Mouse (Mus musculus) lung, embryonic 16.5 days (tissue): ENCODE data around the gene Ldah. TPM values are rescaled to one million over a fixed set of nuclear protein-coding genes. Genes with fewer than 3 reads are reported as not detected.
A peak's percentile ranks its signal among the peaks of the same experiment; 100 is the strongest.

Source experiments
- ATAC-seq: fragments of 200-750 bp; cut with Nextera tagmentation; 2 replicates; pipeline ENCODE4 v1.8.0; 2017; ENCODE audit warnings: low read depth, mild to moderate bottlenecking, moderate library complexity
- H3K27ac ChIP-seq: fragments of 300-500 bp; sonication (generic); 2 replicates; pipeline ENCODE4 v1.5.1; 2014; ENCODE audit warnings: mild to moderate bottlenecking, control low read depth, low read length
- H3K27me3 ChIP-seq: fragments of 300-500 bp; sonication (generic); 2 replicates; pipeline ENCODE4 v1.6.1; 2014; ENCODE audit warnings: low read depth, low read length, mixed read lengths; ENCODE audit not compliant: control insufficient read depth, insufficient read depth
- H3K36me3 ChIP-seq: fragments of 300-500 bp; sonication (generic); 2 replicates; pipeline ENCODE4 v1.6.1; 2014; ENCODE audit warnings: low read length; ENCODE audit not compliant: control insufficient read depth, insufficient read depth
- H3K4me1 ChIP-seq: fragments of 300-500 bp; sonication (generic); replicated peaks from 2 replicates; pipeline ENCODE4 v1.6.1; 2014; ENCODE audit warnings: low read length, mixed read lengths; ENCODE audit not compliant: control insufficient read depth, insufficient read depth
- H3K4me2 ChIP-seq: fragments of 300-500 bp; sonication (generic); 2 replicates; pipeline ENCODE4 v1.6.1; 2014; ENCODE audit warnings: low read depth, low read length, control low read depth
- H3K4me3 ChIP-seq: fragments of 300-500 bp; sonication (generic); 2 replicates; pipeline ENCODE4 v1.5.1; 2014; ENCODE audit warnings: mild to moderate bottlenecking, low read length, control low read depth
- H3K9ac ChIP-seq: fragments of 300-500 bp; sonication (generic); 2 replicates; pipeline ENCODE4 v1.6.1; 2014; ENCODE audit warnings: low read length, control low read depth
- H3K9me3 ChIP-seq: fragments of 300-500 bp; sonication (generic); 2 replicates; pipeline ENCODE4 v1.6.1; 2016; ENCODE audit warnings: low read length; ENCODE audit not compliant: control insufficient read depth
- WGBS: fragments of 180-500 bp; shearing (Covaris S2); extraction: QIAGEN DNeasy Blood & Tissue Kit; methylation state at CpG from one replicate; pipeline ENCODE4 v1.1.7; 2014; 5-methylcytosine and 5-hydroxymethylcytosine counted together
- polyA plus RNA-seq: library from polyadenylated mRNA; unstranded; fragments of >200 nt; fragmentation: Nextera tagmentation; extraction: Ambion mirVana; gene quantifications from 2 replicates; pipeline ENCODE4 v1.2.1, GENCODE M21; 2015

The Ldah gene
- polyA plus RNA-seq, 1 experiment from 2014 or later, result 55.0 TPM

GRCm38 (mm10) chr12:8331489-8332173, 123.7 kb downstream of the Ldah start:
- Histone ChIP-seq H3K4me2 (no peak overlapping the region), H3K27me3 (no peaks in the 10 kb centered on the region), H3K4me3 (no peak overlapping the region), H3K36me3 (peaks cover 7% of the 10 kb centered on the region; the same call in 1 of the 2 replicates), H3K27ac (peak overlapping the region; percentile 53; the same call in 1 of the 2 replicates), H3K9ac (no peak overlapping the region; the same call in 1 of the 2 replicates), H3K4me1 (peaks cover 26% of the 10 kb centered on the region), H3K9me3 (no peaks in the 10 kb centered on the region)
- ATAC-seq, result peak; percentile 79
- WGBS, result 47% methylated on average over 14 of the region's 14 CpGs

- no peaks in the 10 kb centered on the region for H3K27me3 ChIP-seq
- H3K36me3 ChIP-seq, result peaks cover 7% of the 10 kb centered on the region; the same call in 1 of the 2 replicates
- H3K27ac ChIP-seq, result no peak overlapping the region
- H3K9me3 ChIP-seq, result no peaks in the 10 kb centered on the region
- H3K4me3 ChIP-seq, result no peak overlapping the region
- ATAC-seq, result no peak
- H3K9ac ChIP-seq, result no peak overlapping the region
- WGBS, result 55% methylated on average over 5 of the region's 5 CpGs
- no peak overlapping the region for H3K4me2 ChIP-seq
- H3K4me1 ChIP-seq, result peaks cover 23% of the 10 kb centered on the region
These were observed 124.3 kb downstream of the Ldah start for GRCm38 (mm10) chr12:8332174-8332542.

- ATAC-seq, result no peak
- Histone ChIP-seq H3K27me3 (no peaks in the 10 kb centered on the region), H3K36me3 (peaks cover 7% of the 10 kb centered on the region; the same call in 1 of the 2 replicates), H3K4me3 (no peak overlapping the region), H3K27ac (no peak overlapping the region), H3K4me2 (no peak overlapping the region), H3K9me3 (no peaks in the 10 kb centered on the region), H3K4me1 (peaks cover 21% of the 10 kb centered on the region), H3K9ac (no peak overlapping the region)
- 72% methylated on average over 8 of the region's 8 CpGs for WGBS
These were observed 125.7 kb downstream of the Ldah start for GRCm38 (mm10) chr12:8333617-8334016.

- Histone ChIP-seq H3K27ac (no peak overlapping the region), H3K4me3 (no peak overlapping the region), H3K4me1 (peaks cover 23% of the 10 kb centered on the region), H3K4me2 (no peak overlapping the region), H3K27me3 (no peaks in the 10 kb centered on the region), H3K9ac (no peak overlapping the region), H3K9me3 (no peaks in the 10 kb centered on the region), H3K36me3 (peaks cover 7% of the 10 kb centered on the region; the same call in 1 of the 2 replicates)
- no peak for ATAC-seq
- 84% methylated on average over 4 of the region's 4 CpGs for WGBS
These were observed 126.4 kb downstream of the Ldah start for GRCm38 (mm10) chr12:8334261-8334660.

Other genes starting within 250 kb of the Ldah start
- gene Apob, start 230.5 kb upstream of the Ldah start, polyA plus RNA-seq, result 0.11 and 2.0 TPM in 2 replicates
- not detected in 2 replicates for gene Gdf7, start 93.8 kb downstream of the Ldah start, polyA plus RNA-seq
- gene Hs1bp3, start 105.3 kb downstream of the Ldah start, polyA plus RNA-seq, result 16.4 and 16.9 TPM in 2 replicates